Mouse (Mus musculus) frontal cortex, postnatal 10 days (tissue): Measurements from ENCODE around the gene Snd1.

Source experiments
- DNase-seq, 2 experiments: peaks; one replicate each; pipeline ENCODE4 v3.0.0; 2022; ENCODE audit warnings: low spot score in 2 of 2, mixed read lengths in 1 of 2

Snd1 gene

GRCm38 (mm10) chr6:28969615-28970014 lies 494.7 kb downstream of the Snd1 start:
- DNase-seq, result peak in 1 of 2 experiments; percentile 62

- no peak for DNase-seq
Measured at GRCm38 (mm10) chr6:28970711-28971110, 495.8 kb downstream of the Snd1 start.

DNA sequence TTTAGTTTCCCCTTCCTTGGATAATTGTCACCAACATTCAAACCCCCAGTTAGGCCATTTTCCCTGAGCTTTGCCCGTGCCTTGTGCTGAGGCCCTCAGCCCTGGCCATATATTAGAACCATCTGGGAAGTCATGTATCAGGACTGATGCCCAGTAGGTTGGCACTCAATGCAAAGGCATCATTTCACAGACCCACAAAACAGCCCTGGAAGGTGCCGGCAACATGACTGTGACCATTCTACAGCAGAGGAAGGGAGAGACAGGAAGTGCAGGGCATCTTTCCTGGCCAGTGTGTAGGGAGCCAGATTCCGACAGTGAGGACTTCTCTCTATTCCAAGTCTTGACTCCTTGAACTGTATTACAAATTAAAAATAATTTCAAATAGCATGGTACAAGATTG lies 499.6 kb downstream of the Snd1 start:
- no peak for DNase-seq

GRCm38 (mm10) chr6:28975106-28975505 lies 500.2 kb downstream of the Snd1 start:
- DNase-seq, result no peak

- DNase-seq, result no peak
Measured at GRCm38 (mm10) chr6:28978031-28978430, 503.1 kb downstream of the Snd1 start.

- DNase-seq, result no peak
Measured at GRCm38 (mm10) chr6:28978881-28979280, 503.9 kb downstream of the Snd1 start.

DNA sequence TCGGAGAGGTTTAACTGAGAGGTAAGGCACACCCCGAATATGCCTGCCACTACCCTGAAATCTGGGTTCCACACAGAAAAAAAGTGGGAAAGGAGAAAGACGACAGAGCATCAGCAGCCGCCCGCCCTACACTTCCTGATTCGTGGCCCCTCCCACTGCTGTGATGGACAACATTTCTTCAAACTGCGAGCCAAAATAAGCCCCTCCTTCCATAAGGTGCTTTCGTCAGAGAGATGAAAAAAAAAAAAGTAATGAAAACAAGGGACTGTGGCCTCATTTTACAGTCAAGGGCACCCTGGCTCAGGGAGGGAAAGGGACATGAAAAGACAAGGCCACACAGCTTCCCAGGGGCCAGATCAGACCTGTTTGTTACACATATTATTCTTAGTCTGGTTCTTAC lies 504.6 kb downstream of the Snd1 start:
- no peak for DNase-seq

GRCm38 (mm10) chr6:28980219-28980618 lies 505.3 kb downstream of the Snd1 start:
- DNase-seq, result no peak

DNA sequence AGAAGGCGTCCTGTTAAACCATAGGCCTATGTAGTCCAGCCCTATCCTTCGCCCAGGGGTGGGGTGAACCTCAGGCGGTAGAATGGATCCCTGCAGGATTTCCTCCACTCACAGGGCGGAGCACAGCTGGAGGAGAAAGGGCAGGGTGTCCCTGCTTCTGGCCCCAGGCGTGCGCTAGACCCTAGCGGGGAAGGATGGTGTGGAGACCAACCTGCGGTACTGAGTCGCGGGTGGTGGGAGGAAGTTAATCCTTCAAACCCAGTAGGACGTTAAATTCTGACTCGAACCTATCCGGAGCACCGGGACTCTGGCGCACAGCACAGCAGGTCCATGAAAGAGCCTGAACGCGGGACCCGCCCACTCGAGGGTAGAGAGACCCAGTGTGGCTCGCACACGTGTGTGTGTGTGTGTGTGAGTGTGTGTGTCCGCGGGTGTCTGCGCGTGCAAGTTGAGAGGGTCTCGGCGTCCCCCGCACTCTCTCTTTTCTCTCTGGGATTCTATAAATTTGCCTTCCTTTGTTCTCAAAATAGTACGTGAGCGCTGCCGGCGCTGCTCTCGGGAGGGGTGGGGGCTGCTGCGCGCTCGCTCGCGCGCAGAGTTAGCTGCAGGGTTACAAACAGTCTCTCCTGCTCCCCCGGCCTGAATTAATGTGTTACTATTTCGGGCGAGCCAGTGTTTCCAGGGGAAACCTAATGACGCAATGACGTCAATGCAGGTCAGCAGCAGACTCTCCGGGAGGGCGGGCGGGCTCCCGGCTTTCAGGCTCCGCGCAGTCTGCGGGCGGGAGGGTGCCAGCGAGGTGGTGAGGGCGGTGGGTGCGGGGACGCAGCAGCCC lies 506.0 kb downstream of the Snd1 start:
- peak; percentile 63 to 65 for DNase-seq

- DNase-seq, result no peak
Measured at GRCm38 (mm10) chr6:28981585-28981948, 506.6 kb downstream of the Snd1 start.

DNA sequence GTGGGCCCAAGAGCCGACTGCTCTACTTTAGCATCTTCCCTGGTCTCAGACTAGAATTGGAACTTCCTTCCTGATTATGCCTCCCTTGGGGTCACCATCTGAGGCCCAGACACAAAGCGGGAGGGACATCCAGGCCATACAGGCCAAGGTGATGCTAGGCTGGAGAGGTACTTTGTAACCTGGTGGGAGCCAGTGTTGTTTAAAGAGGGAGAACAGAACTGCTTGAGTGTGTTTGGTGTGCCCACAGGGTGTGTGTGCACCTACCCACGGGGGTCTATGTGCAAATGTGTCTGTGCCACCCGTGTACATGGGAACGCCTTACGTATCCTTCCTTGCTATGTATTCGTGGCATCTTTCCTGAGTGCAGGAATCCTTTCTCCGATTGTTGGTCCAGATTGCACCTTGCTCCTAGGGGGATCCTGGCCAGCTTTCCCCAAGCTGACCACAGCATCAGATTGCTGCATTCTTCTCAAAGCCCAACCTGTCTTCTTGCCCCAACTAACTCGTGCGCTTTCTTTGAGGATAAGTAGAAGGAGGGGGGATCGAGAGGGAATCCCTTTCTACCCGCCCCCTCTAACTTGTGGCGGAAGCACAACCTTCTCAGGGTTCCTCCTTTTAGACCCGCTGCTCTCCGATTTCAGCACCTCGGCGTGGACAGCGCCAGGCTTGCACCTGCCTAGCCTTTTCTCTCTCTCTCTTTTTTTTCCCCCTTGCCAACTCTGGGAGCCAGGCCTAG lies 507.2 kb downstream of the Snd1 start:
- DNase-seq, result no peak

- DNase-seq, result no peak
Measured at GRCm38 (mm10) chr6:28982817-28983216, 507.9 kb downstream of the Snd1 start.
